Mouse (Mus musculus) cerebellum, adult 2 months (tissue): Measurements from ENCODE around the gene Phyh. TPM values are rescaled to one million over a fixed set of nuclear protein-coding genes. Genes with fewer than 3 reads are reported as not detected.

ENCODE experiments used
- DNase-seq, 2 experiments: peaks; one replicate each; pipeline ENCODE4 v3.0.0; 2021
- H3K27ac ChIP-seq: fragments of 200-500 bp; 2 replicates; pipeline ENCODE4 v1.5.1; 2012; ENCODE audit warnings: low read length, control low read depth, inconsistent platforms; ENCODE audit not compliant: insufficient read depth
- H3K27me3 ChIP-seq: fragments of 200-500 bp; 2 replicates; pipeline ENCODE4 v1.6.1; 2012; ENCODE audit warnings: inconsistent platforms, mild to moderate bottlenecking, low read length, moderate library complexity; ENCODE audit not compliant: control insufficient read depth, insufficient read depth
- H3K4me1 ChIP-seq: fragments of 200-500 bp; 2 replicates; pipeline ENCODE4 v1.6.1; 2011; ENCODE audit warnings: low read length; ENCODE audit not compliant: control insufficient read depth, insufficient read depth
- H3K4me3 ChIP-seq: fragments of 200-500 bp; replicated peaks from 2 replicates; pipeline ENCODE3; 2011; ENCODE audit warnings: mild to moderate bottlenecking, low read depth, low read length, control low read depth; ENCODE audit not compliant: insufficient read depth
- CTCF ChIP-seq: fragments of 200-500 bp; IDR thresholded peaks from 2 replicates; pipeline ENCODE4 v1.5.1; 2011; ENCODE audit warnings: low read depth, mild to moderate bottlenecking, control low read depth, low read length, moderate library complexity, borderline replicate concordance; ENCODE audit not compliant: insufficient read depth
- POLR2A ChIP-seq: fragments of 200-500 bp; IDR thresholded peaks from 2 replicates; pipeline ENCODE4 v1.6.1; 2011; ENCODE audit warnings: low read length, control low read depth, borderline replicate concordance; ENCODE audit not compliant: insufficient read depth
- WGBS: fragments of 180-500 bp; shearing (Covaris S2); methylation state at CpG from one replicate; pipeline ENCODE4 v1.1.7; 2018; 5-methylcytosine and 5-hydroxymethylcytosine counted together
- polyA plus RNA-seq: library from polyadenylated mRNA; depleted of rRNA; stranded (reverse); fragments of >200 nt; gene quantifications from 2 replicates; pipeline ENCODE4 v1.2.3, GENCODE M21; 2012

The Phyh gene
- polyA plus RNA-seq, 1 experiment = 153 TPM

- peak overlapping the region; percentile 97 for H3K27ac ChIP-seq
- peak overlapping the region; percentile 99 for H3K4me3 ChIP-seq
- no peaks in the 10 kb centered on the region for H3K27me3 ChIP-seq
- peaks cover 7% of the 10 kb centered on the region for H3K4me1 ChIP-seq
- under 1% methylated on average over 60 of the region's 63 CpGs for WGBS
- DNase-seq = peak; percentile 76 to 88
- TF ChIP-seq CTCF = no peak
- TF ChIP-seq POLR2A = no peak
Measured at GRCm38 (mm10) chr2:4882249-4882791, 36.5 kb upstream of the Phyh start.

GRCm38 (mm10) chr2:4883009-4883704, 35.7 kb upstream of the Phyh start:
- no peak overlapping the region for H3K27ac ChIP-seq
- peaks cover 7% of the 10 kb centered on the region; the same call in 1 of the 2 replicates for H3K4me1 ChIP-seq
- no peak for TF ChIP-seq POLR2A
- no peak for TF ChIP-seq CTCF
- H3K4me3 ChIP-seq = peak overlapping the region; percentile 49
- WGBS = 1% methylated on average over 18 of the region's 18 CpGs
- no peak for DNase-seq
- H3K27me3 ChIP-seq = no peaks in the 10 kb centered on the region

- TF ChIP-seq CTCF = no peak
- TF ChIP-seq POLR2A = no peak
- H3K27me3 ChIP-seq = no peaks in the 10 kb centered on the region
- peaks cover 4% of the 10 kb centered on the region; the same call in 1 of the 2 replicates for H3K4me1 ChIP-seq
- no peak for DNase-seq
- WGBS = 93% methylated on average over 6 of the region's 6 CpGs
- H3K27ac ChIP-seq = no peak overlapping the region
- H3K4me3 ChIP-seq = no peak overlapping the region
Measured at GRCm38 (mm10) chr2:4886896-4887295, 31.9 kb upstream of the Phyh start.

DNA sequence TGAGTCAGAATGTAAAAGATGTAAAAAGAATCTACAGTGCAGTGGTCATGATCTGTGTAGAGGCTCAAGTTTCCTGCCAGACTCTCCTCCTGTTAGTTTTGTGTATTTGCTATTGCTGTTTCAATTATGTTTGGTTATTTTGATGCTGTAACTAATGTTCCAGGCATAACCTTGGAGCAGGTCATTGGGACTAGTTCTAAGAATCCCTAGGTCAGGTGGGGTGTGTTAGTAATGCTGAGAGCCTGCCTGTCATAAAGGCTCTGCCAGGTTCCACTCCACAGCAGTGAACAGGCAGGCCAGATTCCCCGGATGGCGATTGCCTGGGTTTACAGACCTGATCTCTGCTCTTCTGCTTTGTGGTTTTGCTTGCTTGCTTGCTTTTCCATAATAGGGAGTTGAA, 23.2 kb upstream of the Phyh start:
- H3K4me1 ChIP-seq = peaks cover 8% of the 10 kb centered on the region
- 49% methylated on average over 2 of the region's 2 CpGs for WGBS
- peak overlapping the region; percentile 28; the same call in 1 of the 2 replicates for H3K27ac ChIP-seq
- H3K27me3 ChIP-seq = no peaks in the 10 kb centered on the region
- TF ChIP-seq CTCF (no peak), POLR2A (no peak)
- H3K4me3 ChIP-seq = no peak overlapping the region
- no peak for DNase-seq

DNA sequence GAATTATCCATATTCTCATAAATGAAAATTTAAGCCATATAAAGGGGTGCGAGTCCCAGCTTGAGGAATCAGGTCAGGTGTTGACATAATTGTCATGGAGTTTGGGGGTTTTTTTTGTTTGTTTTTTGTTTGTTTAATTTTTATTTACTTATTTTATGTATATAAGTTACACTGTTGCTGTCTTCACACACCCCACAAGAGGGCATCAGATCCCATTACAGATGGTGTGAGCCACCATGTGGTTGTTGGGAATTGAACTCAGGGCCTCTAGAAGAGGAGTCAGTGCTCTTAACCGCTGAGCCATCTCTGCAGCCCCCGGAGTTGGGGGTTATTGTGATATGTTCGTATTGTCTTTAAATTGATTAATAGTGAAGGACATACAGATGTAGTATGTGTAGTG, 21.8 kb upstream of the Phyh start:
- Histone ChIP-seq H3K4me1 (peaks cover 8% of the 10 kb centered on the region), H3K27ac (no peak overlapping the region), H3K27me3 (no peaks in the 10 kb centered on the region), H3K4me3 (no peak overlapping the region)
- TF ChIP-seq POLR2A = no peak
- TF ChIP-seq CTCF = no peak
- WGBS = 96% methylated on average over 4 of the region's 4 CpGs
- no peak for DNase-seq

GRCm38 (mm10) chr2:4900624-4901023, 18.2 kb upstream of the Phyh start:
- no peak for DNase-seq
- Histone ChIP-seq H3K4me1 (peaks cover 11% of the 10 kb centered on the region), H3K27ac (no peak overlapping the region), H3K27me3 (no peaks in the 10 kb centered on the region), H3K4me3 (no peak overlapping the region)
- TF ChIP-seq CTCF (no peak), POLR2A (no peak)
- WGBS = 74% methylated on average over 6 of the region's 6 CpGs

GRCm38 (mm10) chr2:4902346-4902745, 16.5 kb upstream of the Phyh start:
- H3K4me1 ChIP-seq = 0 out of 2 replicates have a peak, but pooled peaks cover 4% of the 10 kb centered on the region
- H3K27me3 ChIP-seq = no peaks in the 10 kb centered on the region
- DNase-seq = no peak
- whole genome bisulfite sequencing = 78% methylated on average over 5 of the region's 5 CpGs
- no peak overlapping the region for H3K27ac ChIP-seq
- no peak overlapping the region for H3K4me3 ChIP-seq
- TF ChIP-seq POLR2A (no peak), CTCF (no peak)

- Histone ChIP-seq H3K27me3 (no peaks in the 10 kb centered on the region; the same call in 1 of the 2 replicates), H3K4me3 (no peak overlapping the region), H3K27ac (no peak overlapping the region), H3K4me1 (0 out of 2 replicates have a peak, but pooled peaks cover 4% of the 10 kb centered on the region)
- 89% methylated on average over 6 of the region's 6 CpGs for WGBS
- DNase-seq = no peak
- TF ChIP-seq CTCF (no peak), POLR2A (no peak)
Measured at GRCm38 (mm10) chr2:4907120-4907519, 11.7 kb upstream of the Phyh start.
